Mouse (Mus musculus): ENCODE results near the gene Adgra3.
A peak's percentile ranks its signal among the peaks of the same experiment; 100 is the strongest.

Adgra3 gene

DNA sequence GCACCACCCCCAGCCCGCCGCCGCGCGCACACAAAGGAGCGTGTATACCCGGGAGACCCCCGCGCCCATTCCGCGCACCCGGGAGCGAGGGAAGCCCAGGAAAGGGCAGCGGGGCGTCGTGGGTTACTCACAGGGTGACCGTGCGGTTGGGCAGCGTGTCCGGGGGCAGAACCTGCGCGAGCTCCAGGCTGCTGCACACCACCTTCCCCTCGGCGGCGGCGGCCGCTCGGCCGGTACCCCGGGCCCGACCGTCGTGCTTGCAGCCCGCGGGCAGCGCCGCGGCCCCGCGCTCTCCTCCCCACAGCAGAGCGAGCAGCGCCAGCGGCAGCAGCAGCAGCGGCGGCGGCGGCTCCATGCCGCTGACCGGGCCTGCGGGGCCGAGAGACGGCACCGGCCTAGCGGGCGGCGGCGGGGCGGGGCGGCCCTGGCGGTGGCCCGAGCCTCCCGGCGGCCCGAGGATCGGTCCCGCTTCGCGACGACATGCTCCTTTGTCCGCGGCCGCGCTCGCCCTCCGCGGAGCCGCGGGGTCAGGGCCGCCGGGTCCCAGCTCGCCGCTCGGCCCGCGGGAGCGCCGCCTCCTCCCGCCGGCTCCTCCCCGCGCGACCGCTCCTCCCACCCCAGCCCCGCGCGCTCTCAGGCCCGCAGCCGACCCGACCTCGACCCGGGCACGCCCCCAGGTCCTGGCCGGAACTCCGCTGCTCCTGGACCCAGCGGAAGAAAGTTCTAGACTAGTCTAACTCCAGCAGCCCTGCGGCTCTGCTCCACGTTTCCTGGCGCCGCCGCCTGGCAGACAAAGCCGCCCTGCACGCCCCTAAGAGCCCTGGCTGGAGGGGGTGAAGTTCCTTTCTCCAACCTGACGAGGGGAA, at the start of gene Adgra3:
TSS of gene Adgra3 (minus strand) at position 586 of the 866 bp plus-strand sequence.
- peak; percentile 29 to 32 for DNase-seq (ENCODE audit: low spot score in 2 of 2)

DNA sequence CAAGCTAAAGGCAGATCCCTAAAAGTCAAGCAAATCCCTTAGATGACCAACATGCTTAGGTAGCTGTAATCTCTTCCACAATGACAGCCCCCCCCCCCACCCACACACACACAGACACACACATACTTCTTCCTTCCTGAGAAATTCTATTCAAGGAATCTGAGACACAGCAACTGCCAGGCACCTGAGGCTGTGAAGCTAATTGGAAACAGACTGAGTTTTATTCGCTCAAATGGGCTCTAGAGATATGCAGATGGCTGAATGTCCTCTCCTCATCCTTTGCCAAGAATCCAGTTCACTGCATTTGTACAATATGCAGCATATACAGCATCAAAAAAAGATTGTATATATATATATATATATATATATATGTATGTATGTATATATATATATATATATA, 24.6 kb upstream of the Adgra3 start:
- no peak for DNase-seq (ENCODE audit: low spot score in 2 of 2)

DNA sequence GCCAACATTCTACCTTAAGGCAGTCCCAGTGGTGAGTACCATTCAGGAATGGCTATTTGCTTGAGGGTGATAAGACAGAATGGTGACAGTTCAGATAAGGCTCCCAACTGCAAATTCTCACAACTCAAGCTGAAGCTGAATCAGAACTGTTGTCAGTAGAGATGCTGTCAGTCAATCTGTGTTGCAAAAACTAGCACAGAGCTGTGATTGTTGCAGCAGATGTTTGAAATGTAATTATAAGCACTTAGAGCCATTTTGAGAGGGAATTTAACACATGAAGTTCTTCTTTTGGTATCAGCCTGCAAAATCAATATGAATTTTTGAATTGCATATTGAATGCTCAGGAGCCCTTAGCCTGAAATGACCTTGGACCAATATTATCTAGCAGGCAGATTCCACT, 15.4 kb upstream of the Adgra3 start:
- DNase-seq (ENCODE audit: low spot score in 2 of 2) = no peak

DNA sequence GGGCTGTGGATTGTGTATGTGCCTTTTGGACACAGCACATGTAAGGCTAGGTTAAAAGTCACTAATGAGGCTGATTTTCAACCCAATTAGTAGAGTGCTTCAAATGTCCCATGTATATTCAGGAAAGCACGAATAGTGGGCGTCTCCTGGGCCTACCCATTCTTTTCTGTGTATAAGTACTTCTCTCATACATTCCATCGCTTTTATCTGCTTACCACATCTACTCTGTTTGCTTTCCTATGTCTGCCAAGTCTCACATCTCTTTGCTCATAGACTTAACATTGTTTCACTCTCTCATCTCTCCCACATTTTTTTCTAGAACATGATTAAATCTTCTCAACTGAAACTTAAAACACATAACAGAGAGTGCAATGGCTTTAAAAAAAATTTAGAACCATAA, 5.4 kb upstream of the Adgra3 start:
- DNase-seq (ENCODE audit: low spot score in 2 of 2) = no peak

GRCm38 (mm10) chr5:50059586-50059985, 780 bp upstream of the Adgra3 start:
- no peak for DNase-seq (ENCODE audit: low spot score in 2 of 2)

- no peak for DNase-seq (ENCODE audit: low spot score in 2 of 2)
Measured at GRCm38 (mm10) chr5:50057612-50058420, 990 bp downstream of the Adgra3 start.

- no peak for DNase-seq (ENCODE audit: low spot score in 2 of 2)
Measured at GRCm38 (mm10) chr5:50052456-50052855, 6.3 kb downstream of the Adgra3 start.

GRCm38 (mm10) chr5:50050668-50051425, 8.0 kb downstream of the Adgra3 start:
- DNase-seq (ENCODE audit: low spot score in 2 of 2) = no peak

DNA sequence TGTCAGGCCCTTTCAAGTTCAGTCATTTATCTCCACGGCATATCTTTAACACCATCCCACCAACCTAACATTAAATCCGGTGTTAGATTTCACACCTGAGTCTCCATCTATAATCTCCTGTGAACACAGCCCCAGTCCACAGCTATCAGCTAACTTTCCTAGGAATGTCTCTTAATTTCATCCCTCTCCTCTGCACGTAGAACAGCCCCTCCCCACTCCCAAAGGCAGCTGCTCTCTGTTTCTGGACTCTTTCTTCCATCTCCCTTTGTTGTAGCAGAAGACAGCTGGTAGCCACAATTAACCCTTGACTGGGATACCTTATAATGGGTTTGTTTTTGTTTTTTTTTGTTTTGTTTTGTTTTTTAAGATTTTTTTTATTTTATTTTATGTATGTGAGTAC, 8.8 kb downstream of the Adgra3 start:
- no peak for DNase-seq (ENCODE audit: low spot score in 2 of 2)

GRCm38 (mm10) chr5:50049506-50049905, 9.3 kb downstream of the Adgra3 start:
- no peak for DNase-seq (ENCODE audit: low spot score in 2 of 2)

DNA sequence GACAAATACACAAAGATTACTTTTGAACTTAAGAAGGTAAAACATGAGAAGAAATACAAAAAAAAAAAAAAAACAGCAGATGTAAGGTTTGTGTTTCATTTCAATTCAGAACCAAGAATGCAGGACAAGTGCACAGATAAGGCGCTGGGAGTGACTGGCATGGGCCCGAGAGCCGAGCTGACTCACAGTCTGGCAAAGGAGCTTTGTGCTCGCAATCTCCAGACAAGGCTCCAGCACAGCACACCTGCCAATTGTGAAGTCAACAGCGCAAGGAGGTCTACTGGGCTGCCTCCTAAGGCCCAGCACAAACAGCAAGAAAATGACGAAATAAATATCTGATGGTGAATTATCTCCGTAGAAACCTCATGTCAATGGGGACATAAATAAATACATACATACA, 9.8 kb downstream of the Adgra3 start:
- DNase-seq (ENCODE audit: low spot score in 2 of 2) = no peak

DNA sequence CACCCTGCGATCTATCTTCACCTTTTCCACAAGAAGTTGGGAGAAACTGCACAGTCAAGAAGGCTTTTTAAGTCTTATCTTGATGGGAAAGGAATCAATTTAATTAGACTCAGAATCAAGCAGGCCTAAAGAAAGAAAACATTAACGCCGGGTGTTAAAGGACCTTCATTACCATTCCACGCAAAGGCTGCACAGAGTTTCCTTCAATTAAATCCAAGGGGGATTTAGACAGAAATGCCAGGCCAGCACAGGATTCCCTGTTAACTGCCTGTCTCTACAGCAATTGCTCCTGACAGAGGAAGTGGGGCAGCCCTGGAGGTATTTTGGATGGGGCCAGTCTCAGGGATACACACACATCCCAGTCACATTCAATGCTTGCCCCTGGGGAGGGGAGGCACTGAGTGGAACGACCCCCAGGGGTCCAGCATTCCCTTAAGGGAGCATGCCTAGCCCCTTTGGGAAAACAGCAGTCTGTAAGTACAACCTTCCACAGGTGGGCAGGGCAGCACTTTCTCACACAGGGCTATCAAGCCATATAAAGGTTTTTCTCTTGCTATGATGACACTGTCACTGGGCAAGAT, 10.4 kb downstream of the Adgra3 start:
- DNase-seq (ENCODE audit: low spot score in 2 of 2) = no peak

DNA sequence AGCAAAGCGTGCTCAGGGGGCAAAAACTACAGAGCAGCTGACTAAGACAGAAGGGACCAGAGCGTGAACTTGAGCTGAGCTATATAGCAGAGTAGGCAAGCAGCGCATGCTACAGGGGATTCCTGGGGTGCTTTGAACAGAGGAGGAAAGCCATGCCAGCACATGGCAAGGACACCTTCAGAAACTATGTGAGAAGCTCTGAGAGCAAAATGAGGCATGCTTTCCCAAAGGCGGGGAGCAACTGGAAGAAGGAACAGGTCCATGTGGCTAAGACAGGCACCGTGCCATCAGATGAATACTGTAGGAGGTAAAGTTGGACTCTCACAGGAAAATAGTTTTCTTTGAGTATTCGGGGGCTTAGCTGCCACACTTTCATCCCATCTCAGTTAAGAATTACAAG, 13.6 kb downstream of the Adgra3 start:
- DNase-seq (ENCODE audit: low spot score in 2 of 2) = no peak

DNA sequence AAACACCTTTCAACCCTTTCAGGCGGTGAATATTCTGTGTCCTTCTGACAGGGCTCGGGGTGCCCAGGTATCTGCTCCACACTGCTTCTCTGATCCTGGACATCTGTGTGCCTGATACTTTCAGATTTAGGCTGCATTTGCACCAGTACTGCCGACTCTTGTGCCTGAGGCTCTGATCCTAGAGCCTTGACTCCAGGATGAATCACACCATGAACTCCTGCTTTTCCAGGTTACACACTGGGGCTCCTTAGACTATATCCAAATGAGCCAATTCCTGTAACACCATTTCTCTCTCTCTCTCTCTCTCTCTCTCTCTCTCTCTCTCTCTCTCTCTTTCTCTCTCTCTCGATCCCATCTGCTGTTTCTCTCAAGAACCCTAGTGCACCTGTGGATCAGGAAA, 15.1 kb downstream of the Adgra3 start:
- DNase-seq (ENCODE audit: low spot score in 2 of 2) = no peak

DNA sequence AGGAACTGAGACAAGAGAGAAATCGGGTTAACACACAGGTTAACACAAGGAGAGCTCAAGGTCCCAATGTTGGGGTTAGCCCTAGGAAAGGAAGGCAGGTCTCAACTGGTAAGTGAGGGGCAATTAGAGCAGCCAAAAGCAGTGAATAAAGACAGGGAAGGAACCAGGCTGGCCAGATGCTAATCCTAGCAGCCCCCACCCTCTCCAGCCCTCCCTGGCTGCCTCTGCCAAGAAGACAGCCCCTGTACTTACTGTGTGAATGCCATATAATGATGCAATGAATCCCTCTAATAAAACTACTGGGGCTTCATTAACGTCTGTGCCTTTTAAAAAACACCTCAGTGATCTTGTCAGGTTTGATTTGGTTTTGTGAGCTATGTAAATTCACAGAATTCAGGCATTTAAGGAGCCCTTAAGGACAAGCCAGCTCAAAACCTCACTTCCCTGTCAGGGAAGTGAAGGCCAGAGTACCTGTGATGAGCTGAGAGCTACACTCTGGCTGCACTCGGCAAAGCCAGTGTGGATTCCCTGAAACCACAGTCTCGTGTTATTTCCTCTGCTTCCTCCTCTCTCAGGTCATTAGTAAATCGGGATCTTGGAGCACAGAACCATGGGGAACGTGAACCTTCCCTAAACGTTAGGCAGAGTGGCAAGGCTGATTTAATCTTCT, 16.4 kb downstream of the Adgra3 start:
- no peak for DNase-seq (ENCODE audit: low spot score in 2 of 2)

- DNase-seq (ENCODE audit: low spot score in 2 of 2) = no peak
Measured at GRCm38 (mm10) chr5:50039521-50039920, 19.3 kb downstream of the Adgra3 start.

GRCm38 (mm10) chr5:50037666-50038065, 21.1 kb downstream of the Adgra3 start:
- no peak for DNase-seq (ENCODE audit: low spot score in 2 of 2)

DNA sequence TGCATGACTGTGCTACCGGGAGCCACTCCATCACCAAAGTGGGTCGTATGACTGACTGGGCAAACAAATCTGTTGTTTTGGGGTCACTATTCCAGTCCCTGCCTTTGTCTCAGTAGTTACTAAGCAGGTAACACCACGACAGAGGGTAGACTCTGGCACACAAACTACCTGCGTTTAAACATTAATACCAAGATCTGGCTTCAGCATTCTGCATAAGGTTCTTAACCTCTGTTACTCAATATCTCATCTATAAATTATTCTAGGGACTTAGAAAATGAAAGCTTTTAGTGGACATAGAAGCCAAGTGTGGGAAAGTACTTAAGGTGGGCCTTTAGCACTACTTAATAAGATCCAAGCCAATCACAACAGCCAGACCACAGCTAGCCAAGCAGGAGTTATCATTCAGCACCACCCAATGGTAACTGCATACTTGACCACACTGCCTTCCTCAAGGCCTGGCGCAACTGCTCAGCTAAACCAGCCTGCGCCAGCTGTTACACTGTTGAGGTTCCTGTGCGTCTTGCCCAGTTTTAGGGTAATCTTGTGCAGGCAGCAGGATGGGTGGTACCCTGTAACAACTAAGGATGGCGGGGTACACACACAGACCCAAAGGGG, 23.8 kb downstream of the Adgra3 start:
- DNase-seq (ENCODE audit: low spot score in 2 of 2) = no peak

GRCm38 (mm10) chr5:50034231-50034630, 24.6 kb downstream of the Adgra3 start:
- DNase-seq (ENCODE audit: low spot score in 2 of 2) = no peak

DNA sequence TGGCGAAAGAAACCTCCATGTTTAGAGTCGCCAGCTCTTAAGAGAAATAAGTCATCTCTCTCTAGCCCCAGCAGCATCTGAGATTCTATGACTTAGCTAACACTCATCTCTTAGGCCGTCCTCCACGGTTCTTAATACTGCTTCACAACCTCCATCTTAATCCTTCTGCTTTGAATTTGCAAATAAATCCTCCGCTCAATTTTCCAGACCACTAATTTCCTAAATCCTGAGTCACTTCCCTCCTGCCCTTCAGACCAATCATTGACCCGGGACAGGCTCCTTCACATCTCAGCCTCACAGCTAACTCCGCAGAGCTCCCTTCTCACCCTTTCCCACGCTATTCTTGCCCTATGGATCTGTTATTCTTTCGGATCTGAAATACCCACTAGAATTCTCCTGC, 25.1 kb downstream of the Adgra3 start:
- no peak for DNase-seq (ENCODE audit: low spot score in 2 of 2)

GRCm38 (mm10) chr5:50032332-50032731, 26.5 kb downstream of the Adgra3 start:
- no peak for DNase-seq (ENCODE audit: low spot score in 2 of 2)

All from thymus, postnatal 10 days (tissue).